Mouse (Mus musculus): ENCODE data around the gene Cdrt4. TPM values are rescaled to one million over a fixed set of nuclear protein-coding genes. Genes with fewer than 3 reads are reported as not detected.

Gene Cdrt4
- polyA plus RNA-seq, 1 experiment from 2014 or later: 0.30 TPM

DNA sequence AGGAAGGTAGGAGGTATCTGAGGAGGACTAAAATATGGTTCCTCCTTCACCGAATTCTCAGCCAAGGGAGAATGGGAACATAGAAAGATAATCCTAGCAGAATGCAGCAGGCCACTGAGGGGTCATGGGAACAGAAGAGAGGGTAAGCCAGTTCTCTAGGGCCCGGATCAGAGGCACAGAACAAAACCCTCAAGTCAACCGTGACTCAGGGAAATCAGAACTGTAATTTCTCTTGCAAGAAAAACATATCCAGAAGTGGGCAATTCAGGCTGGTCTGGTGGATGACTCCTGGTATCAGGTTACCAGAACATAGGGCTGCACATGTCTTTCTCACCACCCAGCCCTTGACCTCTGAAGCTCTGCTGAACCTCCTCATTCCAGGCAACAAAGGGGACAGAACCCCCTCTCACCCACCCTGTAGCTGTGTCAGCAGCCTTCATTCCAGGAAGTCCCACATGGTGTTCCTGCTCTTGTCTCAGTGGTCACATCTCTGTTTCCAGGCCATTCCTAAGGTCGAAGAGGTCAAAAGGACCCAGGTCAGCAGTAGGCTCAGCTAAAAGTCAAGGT is 78.2 kb downstream of the Cdrt4 start:
- Histone ChIP-seq H3K27me3 (ENCODE audit: insufficient read depth, poor library complexity, severe bottlenecking) (no peaks in the 10 kb centered on the region), H3K36me3 (no peaks in the 10 kb centered on the region), H3K4me3 (no peak overlapping the region), H3K27ac (no peak overlapping the region), H3K9me3 (no peaks in the 10 kb centered on the region), H3K4me1 (replicated peaks) (peaks cover 21% of the 10 kb centered on the region)
- peak; percentile 15 for DNase-seq (ENCODE audit: low spot score)
- WGBS: 57% methylated on average over 4 of the region's 4 CpGs

DNA sequence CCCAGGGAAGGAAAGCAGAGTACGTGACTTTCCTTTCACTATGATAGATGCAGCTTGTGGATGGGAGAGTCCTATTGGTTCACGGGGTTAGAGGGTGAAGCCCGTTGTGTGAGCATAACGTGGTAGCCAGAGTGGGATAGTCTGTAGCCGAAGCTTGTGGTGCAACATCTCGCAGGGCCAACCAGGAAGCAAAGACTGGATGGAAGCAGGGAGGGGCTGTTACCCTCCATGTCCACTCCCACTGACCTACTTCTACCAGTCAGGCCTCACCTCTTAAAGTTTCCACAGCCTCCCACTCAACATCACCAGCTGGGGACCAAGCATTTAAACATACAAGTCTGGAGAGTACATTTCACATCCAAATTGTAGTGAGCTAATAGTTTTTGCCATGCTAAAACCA is 78.7 kb downstream of the Cdrt4 start:
- Histone ChIP-seq H3K4me1 (replicated peaks) (peaks cover 20% of the 10 kb centered on the region), H3K36me3 (no peaks in the 10 kb centered on the region), H3K4me3 (no peak overlapping the region), H3K9me3 (no peaks in the 10 kb centered on the region), H3K27ac (no peak overlapping the region), H3K27me3 (ENCODE audit: insufficient read depth, poor library complexity, severe bottlenecking) (no peaks in the 10 kb centered on the region)
- 80% methylated on average over 6 of the region's 6 CpGs for WGBS
- no peak for DNase-seq (ENCODE audit: low spot score)

DNA sequence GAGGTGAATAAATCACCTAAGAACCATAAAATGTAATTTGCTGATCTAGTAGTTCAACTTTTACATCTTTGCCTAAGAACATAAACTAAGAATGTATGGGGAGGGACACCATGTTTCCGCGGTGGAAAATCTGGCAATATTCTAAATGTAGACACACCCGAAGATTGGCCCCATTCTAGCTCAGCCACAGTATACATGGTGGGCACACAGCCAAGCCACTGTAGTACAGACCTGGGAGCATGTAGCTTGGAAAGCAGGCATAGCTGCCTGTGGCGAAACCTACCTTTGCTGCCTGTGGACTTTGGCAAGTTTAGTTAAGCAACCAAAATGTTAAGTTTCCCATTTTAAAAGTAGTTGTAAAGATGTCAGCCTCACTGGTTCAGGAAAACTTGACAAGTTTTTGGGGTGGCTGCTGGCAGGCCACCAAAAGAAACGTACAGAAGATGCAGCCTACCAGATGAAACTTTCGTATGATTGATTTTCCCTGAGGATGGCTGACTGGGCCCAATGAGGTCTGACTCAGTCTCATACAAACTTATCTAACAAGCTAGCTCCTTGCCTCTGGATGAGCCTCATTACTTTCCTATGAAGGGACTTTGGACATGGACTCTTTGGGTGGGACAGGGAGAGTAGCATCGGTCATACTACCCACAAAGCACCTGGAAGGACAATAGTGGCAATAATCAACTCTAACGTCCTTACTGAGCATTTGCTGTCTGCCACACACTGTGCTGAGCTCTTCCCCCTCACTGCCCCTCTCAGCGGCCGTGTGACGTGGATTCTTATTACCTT is 84.6 kb downstream of the Cdrt4 start:
- Histone ChIP-seq H3K36me3 (no peaks in the 10 kb centered on the region), H3K9me3 (no peaks in the 10 kb centered on the region), H3K4me3 (no peak overlapping the region), H3K27me3 (ENCODE audit: insufficient read depth, poor library complexity, severe bottlenecking) (no peaks in the 10 kb centered on the region), H3K27ac (no peak overlapping the region), H3K4me1 (replicated peaks) (peaks cover 10% of the 10 kb centered on the region)
- 86% methylated on average over 11 of the region's 11 CpGs for WGBS
- DNase-seq (ENCODE audit: low spot score): no peak

DNA sequence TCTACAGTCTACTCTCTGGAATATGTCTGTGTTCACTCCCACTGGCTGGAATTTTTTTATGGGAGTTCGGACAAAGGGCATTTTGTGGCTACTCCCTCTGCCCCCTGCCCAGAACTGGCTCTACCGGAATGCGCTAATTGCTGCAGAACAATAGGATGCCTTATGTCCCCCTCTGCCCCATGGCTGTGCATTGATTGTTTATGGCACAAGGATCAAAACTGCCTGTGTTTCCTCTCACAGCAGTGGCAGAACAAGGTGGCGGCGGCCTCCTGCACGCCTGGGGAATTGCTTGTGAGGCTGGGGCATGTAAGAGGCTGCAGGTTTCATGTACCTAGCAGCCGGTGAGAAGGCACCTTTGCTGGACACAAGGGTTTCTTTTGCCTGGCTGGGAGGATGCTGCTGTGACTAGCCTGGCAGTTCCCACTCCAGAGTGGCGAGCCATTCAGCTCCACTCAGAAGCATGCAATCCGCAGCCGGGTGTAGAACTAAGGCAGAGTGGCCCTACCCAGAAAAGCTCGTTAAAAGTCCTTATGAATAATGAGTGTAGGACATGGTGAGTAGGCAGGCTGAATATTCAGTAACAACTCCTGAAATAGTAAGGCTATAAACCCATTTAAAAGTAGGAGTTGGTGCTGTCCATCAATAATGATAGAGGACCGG is 89.1 kb downstream of the Cdrt4 start:
- H3K27me3 ChIP-seq (ENCODE audit: insufficient read depth, poor library complexity, severe bottlenecking): no peaks in the 10 kb centered on the region
- peak overlapping the region; percentile 50; the same call in 1 of the 2 replicates for H3K27ac ChIP-seq
- H3K4me1 ChIP-seq (replicated peaks): peaks cover 16% of the 10 kb centered on the region
- no peaks in the 10 kb centered on the region for H3K36me3 ChIP-seq
- WGBS: 52% methylated on average over 12 of the region's 12 CpGs
- no peak overlapping the region for H3K4me3 ChIP-seq
- peak; percentile 39 for DNase-seq (ENCODE audit: low spot score)
- no peaks in the 10 kb centered on the region for H3K9me3 ChIP-seq

Other genes with a start within 250 kb of the Cdrt4 start
- 13.4 and 13.9 TPM in 2 replicates for gene Zfp287, start 219.3 kb upstream of the Cdrt4 start, polyA plus RNA-seq (2016; fragmentation: Nextera tagmentation; extraction: Ambion mirVana)
- not detected in 2 replicates for gene Gm10428, start 198.1 kb upstream of the Cdrt4 start, polyA plus RNA-seq (2016; fragmentation: Nextera tagmentation; extraction: Ambion mirVana)
- gene Zfp286, start 161.7 kb upstream of the Cdrt4 start, polyA plus RNA-seq (2016; fragmentation: Nextera tagmentation; extraction: Ambion mirVana): 23.6 and 23.7 TPM in 2 replicates
- 4.4 and 6.1 TPM in 2 replicates for gene Trim16, start 131.0 kb upstream of the Cdrt4 start, polyA plus RNA-seq (2016; fragmentation: Nextera tagmentation; extraction: Ambion mirVana)
- 0.36 and 0.41 TPM in 2 replicates for gene Fbxw10, start 104.1 kb upstream of the Cdrt4 start, polyA plus RNA-seq (2016; fragmentation: Nextera tagmentation; extraction: Ambion mirVana)
- gene Tvp23b, start 71.7 kb upstream of the Cdrt4 start, polyA plus RNA-seq (2016; fragmentation: Nextera tagmentation; extraction: Ambion mirVana): 44.0 and 44.4 TPM in 2 replicates
- not detected in 2 replicates for gene Tekt3, start 110.5 kb downstream of the Cdrt4 start, polyA plus RNA-seq (2016; fragmentation: Nextera tagmentation; extraction: Ambion mirVana)
- 28.6 and 43.7 TPM in 2 replicates for gene Pmp22, start 177.8 kb downstream of the Cdrt4 start, polyA plus RNA-seq (2016; fragmentation: Nextera tagmentation; extraction: Ambion mirVana)

Data from hindbrain, embryonic 10.5 days (tissue).